Mouse (Mus musculus) megakaryocyte progenitor cell, adult 5-6 weeks (primary cell): Measurements from ENCODE around the gene Sh3rf1. TPM values are rescaled to one million over a fixed set of nuclear protein-coding genes. Genes with fewer than 3 reads are reported as not detected.

Experiments
- total RNA-seq, 2 experiments: library from RNA; stranded (forward) in 1 of 2; stranded (reverse) in 1 of 2; fragments of 157-497, 149-512 nt in 1 of 2; fragments of 200-1000 nt in 1 of 2; gene quantifications; 2 replicates each; pipeline versions ENCODE4 v1.2.3 to v1.2.4; 2015 to 2017

Sh3rf1 gene
- total RNA-seq, 2 experiments from 2014 or later: 2.2 to 3.0 TPM

Other genes starting within 250 kb of the Sh3rf1 start
- 22.3 and 26.1 TPM in 2 replicates for gene Clcn3, start 240.6 kb upstream of the Sh3rf1 start, total RNA-seq (2015)
- gene Clcn3, start 240.6 kb upstream of the Sh3rf1 start, total RNA-seq (2017): 22.8 and 29.3 TPM in 2 replicates
- 14.2 and 15.9 TPM in 2 replicates for gene Nek1, start 230.7 kb upstream of the Sh3rf1 start, total RNA-seq (2015)
- gene Nek1, start 230.7 kb upstream of the Sh3rf1 start, total RNA-seq (2017): 21.2 and 25.6 TPM in 2 replicates